Mouse (Mus musculus): ENCODE results near the gene Xpo4. TPM values are rescaled to one million over a fixed set of nuclear protein-coding genes. Genes with fewer than 3 reads are reported as not detected.

Xpo4 gene
- polyA plus RNA-seq, 1 experiment from 2014 or later, result 15.5 TPM

DNA sequence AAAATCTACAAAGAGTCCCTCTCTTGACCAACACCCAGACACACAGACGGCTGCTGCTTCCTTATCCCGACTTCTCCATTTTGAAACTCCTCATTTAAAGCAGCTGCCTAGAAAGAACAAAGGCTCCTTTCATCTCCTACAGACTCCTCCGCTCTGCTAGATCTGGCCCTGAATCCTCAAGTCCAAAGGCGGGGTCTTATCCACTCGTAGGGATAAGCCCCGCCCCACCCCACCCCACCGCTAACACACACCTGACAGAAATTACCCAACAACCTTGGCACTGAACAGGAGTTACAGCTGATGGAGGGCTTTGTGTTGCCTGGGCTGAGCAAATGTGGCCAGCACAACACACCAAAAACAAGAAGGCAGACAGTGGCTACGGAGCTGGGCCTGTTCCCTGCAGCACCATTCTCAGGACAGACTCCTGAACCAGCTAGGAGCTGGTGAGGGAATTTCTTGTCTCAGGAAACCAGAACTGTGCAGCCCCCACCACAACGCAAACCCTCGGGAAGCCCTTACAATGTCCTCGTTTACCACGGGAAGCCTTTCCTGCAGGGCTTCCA, 36.8 kb upstream of the Xpo4 start:
- H3K9ac ChIP-seq, result no peak overlapping the region
- 59% methylated on average over 12 of the region's 12 CpGs for WGBS
- no peak overlapping the region for H3K4me3 ChIP-seq (replicated peaks; ENCODE audit: low read length)
- H3K4me2 ChIP-seq (replicated peaks), result no peak overlapping the region
- peak overlapping the region; percentile 56 for H3K27ac ChIP-seq
- ATAC-seq (ENCODE audit: low FRiP score) (peak; percentile 44; the same call in 1 of the 2 replicates), DNase-seq (ENCODE audit: low spot score) (no peak)
- peaks cover 3% of the 10 kb centered on the region; the same call in 1 of the 2 replicates for H3K4me1 ChIP-seq (replicated peaks; ENCODE audit: control insufficient read depth, insufficient read depth, low read length)
- peaks cover 28% of the 10 kb centered on the region for H3K36me3 ChIP-seq (replicated peaks; ENCODE audit: control insufficient read depth, insufficient read depth)
- no peaks in the 10 kb centered on the region for H3K9me3 ChIP-seq (ENCODE audit: control insufficient read depth, low read length)
- H3K27me3 ChIP-seq (ENCODE audit: control insufficient read depth, insufficient read depth, low read length), result no peaks in the 10 kb centered on the region

DNA sequence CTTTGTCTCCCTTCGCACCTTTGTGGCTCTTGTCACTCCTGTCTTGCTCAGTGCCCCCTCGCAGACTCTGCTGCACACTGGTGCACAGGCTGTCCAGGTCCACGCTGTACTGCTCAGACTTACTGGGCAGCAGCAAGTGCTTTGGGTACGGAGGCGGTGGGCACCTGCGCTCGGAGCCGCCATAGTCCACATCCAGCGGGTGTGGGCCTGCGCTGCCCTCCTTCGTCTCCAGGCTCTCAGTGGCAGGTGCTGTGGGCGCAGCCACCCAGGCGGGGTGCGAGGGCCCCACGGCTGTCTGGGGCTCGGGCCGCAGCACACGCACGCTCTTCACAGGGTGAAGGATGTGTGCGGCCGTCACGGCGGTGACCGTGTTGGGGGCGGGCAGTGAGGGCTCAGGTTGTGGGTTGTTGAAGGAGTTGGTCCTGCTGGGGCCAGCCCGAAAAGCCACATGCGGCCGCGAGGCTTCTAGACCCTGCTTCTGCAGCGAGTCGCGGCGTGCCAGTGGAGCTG, 34.3 kb upstream of the Xpo4 start:
- no peaks in the 10 kb centered on the region for H3K9me3 ChIP-seq (ENCODE audit: control insufficient read depth, low read length)
- H3K4me1 ChIP-seq (replicated peaks; ENCODE audit: control insufficient read depth, insufficient read depth, low read length), result no peaks in the 10 kb centered on the region
- H3K27me3 ChIP-seq (ENCODE audit: control insufficient read depth, insufficient read depth, low read length), result no peaks in the 10 kb centered on the region
- 96% methylated on average over 33 of the region's 33 CpGs for WGBS
- ATAC-seq (ENCODE audit: low FRiP score) (no peak), DNase-seq (ENCODE audit: low spot score) (no peak)
- H3K27ac ChIP-seq, result no peak overlapping the region
- no peak overlapping the region for H3K4me3 ChIP-seq (replicated peaks; ENCODE audit: low read length)
- peaks cover 47% of the 10 kb centered on the region for H3K36me3 ChIP-seq (replicated peaks; ENCODE audit: control insufficient read depth, insufficient read depth)
- no peak overlapping the region for H3K9ac ChIP-seq
- H3K4me2 ChIP-seq (replicated peaks), result no peak overlapping the region

DNA sequence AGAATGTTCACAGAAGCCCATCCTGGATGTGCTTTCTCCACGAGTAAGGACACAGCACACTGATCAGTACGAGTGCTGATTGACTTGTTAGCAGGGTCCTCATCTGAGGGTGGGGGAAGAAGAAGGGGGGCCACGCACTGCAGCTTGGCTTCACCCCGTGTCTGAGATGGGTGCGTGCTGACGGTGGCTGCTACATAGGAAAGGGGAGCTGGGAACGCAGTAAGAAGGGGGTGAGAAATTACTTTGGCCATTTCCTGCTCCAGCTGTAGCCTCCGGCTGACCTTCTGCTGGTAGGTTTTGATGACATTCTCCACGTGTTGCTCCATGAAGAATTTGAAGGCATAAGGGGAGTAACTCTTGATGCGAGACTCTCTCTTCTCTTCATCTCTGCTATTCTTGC, 33.8 kb upstream of the Xpo4 start:
- Histone ChIP-seq H3K27ac (no peak overlapping the region), H3K9me3 (ENCODE audit: control insufficient read depth, low read length) (no peaks in the 10 kb centered on the region), H3K9ac (no peak overlapping the region), H3K27me3 (ENCODE audit: control insufficient read depth, insufficient read depth, low read length) (no peaks in the 10 kb centered on the region), H3K4me2 (replicated peaks) (no peak overlapping the region), H3K36me3 (replicated peaks; ENCODE audit: control insufficient read depth, insufficient read depth) (peaks cover 52% of the 10 kb centered on the region), H3K4me1 (replicated peaks; ENCODE audit: control insufficient read depth, insufficient read depth, low read length) (no peaks in the 10 kb centered on the region), H3K4me3 (replicated peaks; ENCODE audit: low read length) (no peak overlapping the region)
- ATAC-seq (ENCODE audit: low FRiP score) (no peak), DNase-seq (ENCODE audit: low spot score) (no peak)
- 92% methylated on average over 10 of the region's 10 CpGs for WGBS

DNA sequence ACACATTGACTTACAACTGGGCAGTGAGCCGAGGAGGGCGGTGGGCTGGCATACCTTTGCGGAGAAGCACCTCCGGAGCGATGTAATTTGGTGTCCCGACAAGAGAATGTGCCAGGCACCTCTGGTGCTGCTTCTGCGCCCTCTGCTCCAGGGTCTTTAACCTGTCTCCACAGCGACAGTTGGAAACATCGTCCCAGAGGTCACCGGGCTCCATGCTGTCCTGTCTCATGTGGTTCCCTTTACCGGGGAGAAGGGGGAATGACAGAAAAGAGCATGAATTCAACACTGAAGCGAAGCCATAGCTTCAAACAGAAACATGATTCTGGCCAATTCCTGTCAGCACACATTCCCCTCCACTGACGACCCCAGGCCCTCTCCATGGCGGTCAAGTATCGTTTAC, 30.8 kb upstream of the Xpo4 start:
- WGBS, result 98% methylated on average over 15 of the region's 15 CpGs
- Histone ChIP-seq H3K4me3 (replicated peaks; ENCODE audit: low read length) (no peak overlapping the region), H3K27ac (no peak overlapping the region), H3K9me3 (ENCODE audit: control insufficient read depth, low read length) (no peaks in the 10 kb centered on the region), H3K36me3 (replicated peaks; ENCODE audit: control insufficient read depth, insufficient read depth) (peaks cover 61% of the 10 kb centered on the region), H3K27me3 (ENCODE audit: control insufficient read depth, insufficient read depth, low read length) (no peaks in the 10 kb centered on the region), H3K4me2 (replicated peaks) (no peak overlapping the region), H3K9ac (no peak overlapping the region), H3K4me1 (replicated peaks; ENCODE audit: control insufficient read depth, insufficient read depth, low read length) (no peaks in the 10 kb centered on the region)
- ATAC-seq (ENCODE audit: low FRiP score), result no peak
- no peak for DNase-seq (ENCODE audit: low spot score)

DNA sequence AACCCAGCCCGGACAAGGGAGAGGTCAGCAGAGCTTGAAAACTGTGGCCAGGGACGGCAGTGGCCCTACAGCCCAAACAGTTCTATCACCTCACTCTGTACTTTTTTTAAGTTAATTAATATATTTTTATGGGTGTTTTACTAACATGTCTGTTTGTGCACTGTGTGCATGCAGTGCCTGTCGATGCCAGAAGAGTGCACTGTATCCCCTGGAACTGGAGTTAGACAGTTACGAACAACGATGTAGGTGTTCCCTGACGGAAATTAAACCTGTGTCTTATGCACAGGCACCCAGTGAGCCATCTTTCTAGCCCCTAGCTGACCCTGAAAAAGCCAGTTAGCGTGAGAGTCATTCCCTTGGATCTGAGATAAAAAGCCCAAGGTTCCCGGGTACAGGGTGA, 30.3 kb upstream of the Xpo4 start:
- DNase-seq (ENCODE audit: low spot score) (no peak), ATAC-seq (ENCODE audit: low FRiP score) (no peak)
- Histone ChIP-seq H3K9me3 (ENCODE audit: control insufficient read depth, low read length) (no peaks in the 10 kb centered on the region), H3K9ac (no peak overlapping the region), H3K27ac (no peak overlapping the region), H3K27me3 (ENCODE audit: control insufficient read depth, insufficient read depth, low read length) (no peaks in the 10 kb centered on the region), H3K4me1 (replicated peaks; ENCODE audit: control insufficient read depth, insufficient read depth, low read length) (no peaks in the 10 kb centered on the region), H3K4me2 (replicated peaks) (no peak overlapping the region), H3K36me3 (replicated peaks; ENCODE audit: control insufficient read depth, insufficient read depth) (peaks cover 66% of the 10 kb centered on the region), H3K4me3 (replicated peaks; ENCODE audit: low read length) (no peak overlapping the region)
- WGBS, result 93% methylated on average over 8 of the region's 8 CpGs

DNA sequence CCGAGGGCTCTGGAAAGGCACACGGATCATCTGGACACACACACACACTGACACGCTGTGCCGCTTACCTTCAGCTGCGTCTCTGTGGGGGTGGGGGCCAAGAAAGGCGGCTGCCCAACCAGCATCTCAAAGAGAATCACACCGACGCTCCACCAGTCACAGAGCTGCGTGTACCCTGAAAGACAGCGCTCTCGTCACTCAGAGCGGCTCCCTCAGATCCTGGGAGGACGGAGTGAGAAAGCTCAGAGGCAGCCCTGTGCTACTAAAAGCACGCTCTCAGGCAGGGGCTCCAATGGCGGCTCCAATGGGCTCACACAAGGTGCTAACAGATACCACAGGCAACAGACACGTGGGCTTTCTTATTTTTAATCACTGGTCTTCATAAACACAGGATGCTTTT, 29.0 kb upstream of the Xpo4 start:
- Histone ChIP-seq H3K36me3 (replicated peaks; ENCODE audit: control insufficient read depth, insufficient read depth) (peaks cover 54% of the 10 kb centered on the region), H3K27me3 (ENCODE audit: control insufficient read depth, insufficient read depth, low read length) (no peaks in the 10 kb centered on the region), H3K4me1 (replicated peaks; ENCODE audit: control insufficient read depth, insufficient read depth, low read length) (no peaks in the 10 kb centered on the region), H3K9me3 (ENCODE audit: control insufficient read depth, low read length) (no peaks in the 10 kb centered on the region), H3K4me2 (replicated peaks) (no peak overlapping the region), H3K4me3 (replicated peaks; ENCODE audit: low read length) (no peak overlapping the region), H3K27ac (no peak overlapping the region), H3K9ac (no peak overlapping the region)
- no peak for ATAC-seq (ENCODE audit: low FRiP score)
- DNase-seq (ENCODE audit: low spot score), result no peak
- 86% methylated on average over 16 of the region's 16 CpGs for WGBS

DNA sequence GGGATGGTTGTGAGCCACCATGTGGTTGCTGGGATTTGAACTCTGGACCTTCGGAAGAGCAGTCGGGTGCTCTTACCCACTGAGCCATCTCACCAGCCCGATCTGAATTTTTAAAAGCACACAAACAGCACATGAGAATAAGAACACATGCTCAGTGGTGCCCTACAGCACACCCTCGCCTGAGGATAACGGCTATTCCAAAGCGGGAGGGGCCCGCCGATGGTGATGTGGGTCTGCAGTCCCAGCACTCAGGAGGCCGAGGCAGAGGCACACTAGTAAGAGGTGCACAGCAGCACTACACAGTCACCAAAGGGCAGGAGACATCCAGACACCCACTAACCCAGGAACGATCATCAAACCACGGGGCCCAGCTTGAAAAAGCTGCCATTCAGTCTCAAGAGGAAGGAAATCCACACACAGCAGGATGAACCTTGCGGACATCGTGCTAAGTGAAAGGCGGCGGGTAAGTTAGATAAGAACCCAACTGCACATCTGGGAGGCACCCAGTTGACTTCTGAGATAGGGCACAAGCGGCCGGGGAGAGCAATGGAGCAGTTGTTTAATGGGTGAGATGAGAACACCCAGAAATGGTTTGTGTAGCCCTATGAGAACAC, 27.4 kb upstream of the Xpo4 start:
- DNase-seq (ENCODE audit: low spot score) (no peak), ATAC-seq (ENCODE audit: low FRiP score) (no peak)
- Histone ChIP-seq H3K36me3 (replicated peaks; ENCODE audit: control insufficient read depth, insufficient read depth) (peaks cover 45% of the 10 kb centered on the region), H3K4me3 (replicated peaks; ENCODE audit: low read length) (no peak overlapping the region), H3K9me3 (ENCODE audit: control insufficient read depth, low read length) (no peaks in the 10 kb centered on the region), H3K27ac (no peak overlapping the region), H3K27me3 (ENCODE audit: control insufficient read depth, insufficient read depth, low read length) (no peaks in the 10 kb centered on the region), H3K4me1 (replicated peaks; ENCODE audit: control insufficient read depth, insufficient read depth, low read length) (no peaks in the 10 kb centered on the region), H3K4me2 (replicated peaks) (no peak overlapping the region), H3K9ac (no peak overlapping the region)
- 92% methylated on average over 17 of the region's 17 CpGs for WGBS

DNA sequence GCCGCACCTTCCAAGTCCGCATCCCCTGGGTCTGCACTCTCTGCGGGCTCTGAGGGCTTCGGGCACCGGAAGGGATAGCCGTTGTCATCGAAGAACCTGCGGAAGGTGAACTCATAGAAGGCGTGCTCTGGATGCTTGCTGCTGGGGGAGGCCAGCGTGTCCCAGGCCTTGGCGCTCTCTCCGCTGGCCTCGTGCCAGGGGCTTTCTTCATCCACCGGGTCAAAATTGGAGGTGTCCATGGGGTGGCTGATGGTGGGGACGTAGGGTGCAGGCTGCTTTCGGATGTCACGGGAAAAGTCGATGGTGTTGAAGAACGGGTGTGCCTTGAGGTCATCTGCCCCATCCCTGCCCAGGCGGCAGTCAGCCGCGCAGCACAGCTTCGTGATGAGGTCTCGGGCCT, 26.1 kb upstream of the Xpo4 start:
- no peaks in the 10 kb centered on the region for H3K4me1 ChIP-seq (replicated peaks; ENCODE audit: control insufficient read depth, insufficient read depth, low read length)
- ATAC-seq (ENCODE audit: low FRiP score) (no peak), DNase-seq (ENCODE audit: low spot score) (no peak)
- no peaks in the 10 kb centered on the region for H3K9me3 ChIP-seq (ENCODE audit: control insufficient read depth, low read length)
- peaks cover 35% of the 10 kb centered on the region for H3K36me3 ChIP-seq (replicated peaks; ENCODE audit: control insufficient read depth, insufficient read depth)
- no peak overlapping the region for H3K4me3 ChIP-seq (replicated peaks; ENCODE audit: low read length)
- no peak overlapping the region for H3K9ac ChIP-seq
- no peak overlapping the region for H3K27ac ChIP-seq
- H3K4me2 ChIP-seq (replicated peaks), result no peak overlapping the region
- H3K27me3 ChIP-seq (ENCODE audit: control insufficient read depth, insufficient read depth, low read length), result no peaks in the 10 kb centered on the region
- 97% methylated on average over 24 of the region's 24 CpGs for WGBS

DNA sequence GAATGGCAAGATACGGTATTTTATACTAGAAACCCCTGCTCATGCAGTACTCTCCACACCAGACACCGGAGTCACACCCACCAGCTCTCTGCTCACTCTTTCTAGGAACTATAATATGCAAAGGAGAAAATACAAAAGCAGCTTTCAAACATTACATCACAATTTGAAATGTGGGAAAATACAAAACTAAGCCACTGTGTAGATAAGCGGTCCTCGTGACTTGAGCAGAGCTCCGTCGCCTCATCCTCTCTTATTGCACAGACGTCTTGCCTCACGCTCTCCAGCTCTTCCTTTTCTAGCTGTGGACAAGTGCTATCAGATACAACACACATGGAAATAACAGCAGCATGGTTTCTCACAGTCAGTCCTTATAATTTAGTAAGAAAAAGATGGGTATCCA, 25.5 kb upstream of the Xpo4 start:
- DNase-seq (ENCODE audit: low spot score), result no peak
- Histone ChIP-seq H3K9ac (no peak overlapping the region), H3K4me3 (replicated peaks; ENCODE audit: low read length) (no peak overlapping the region), H3K9me3 (ENCODE audit: control insufficient read depth, low read length) (no peaks in the 10 kb centered on the region), H3K4me1 (replicated peaks; ENCODE audit: control insufficient read depth, insufficient read depth, low read length) (no peaks in the 10 kb centered on the region), H3K4me2 (replicated peaks) (no peak overlapping the region), H3K27ac (no peak overlapping the region), H3K36me3 (replicated peaks; ENCODE audit: control insufficient read depth, insufficient read depth) (peaks cover 30% of the 10 kb centered on the region), H3K27me3 (ENCODE audit: control insufficient read depth, insufficient read depth, low read length) (no peaks in the 10 kb centered on the region)
- WGBS, result 95% methylated on average over 8 of the region's 8 CpGs
- no peak for ATAC-seq (ENCODE audit: low FRiP score)
